Mouse (Mus musculus) brain, embryonic 14.5 days (tissue): Measurements from ENCODE around the gene Nop16. TPM values are rescaled to one million over a fixed set of nuclear protein-coding genes. Genes with fewer than 3 reads are reported as not detected.

ENCODE experiments used
- DNase-seq: peaks from one replicate; pipeline ENCODE4 v3.0.0-alpha.2; 2011; ENCODE audit warnings: low read depth
- CTCF ChIP-seq: fragments of 200-500 bp; IDR thresholded peaks from 2 replicates; pipeline ENCODE4 v1.5.1; 2012; ENCODE audit warnings: inconsistent platforms, mild to moderate bottlenecking, moderate library complexity, borderline replicate concordance; ENCODE audit not compliant: insufficient read depth, insufficient read length; ENCODE audit errors: extremely low read depth
- POLR2A ChIP-seq: fragments of 200-500 bp; IDR thresholded peaks from 2 replicates; pipeline ENCODE4 v1.6.1; 2012; ENCODE audit warnings: mild to moderate bottlenecking, inconsistent platforms, borderline replicate concordance; ENCODE audit not compliant: poor library complexity, insufficient read depth, insufficient read length, severe bottlenecking; ENCODE audit errors: extremely low read depth
- polyA plus RNA-seq: library from polyadenylated mRNA; depleted of rRNA; stranded (reverse); fragments of >200 nt; gene quantifications from 2 replicates; pipeline ENCODE4 v1.2.3, GENCODE M21; 2012

Gene Nop16
- polyA plus RNA-seq, 1 experiment: 30.8 TPM

- DNase-seq: no peak
- no peak for TF ChIP-seq CTCF
- no peak for TF ChIP-seq POLR2A
Observed at GRCm38 (mm10) chr13:54589414-54589995, 385 bp downstream of the Nop16 start.

- TF ChIP-seq POLR2A (no peak), CTCF (no peak)
- DNase-seq: no peak
Observed at GRCm38 (mm10) chr13:54585831-54586230, 4.1 kb downstream of the Nop16 start.

DNA sequence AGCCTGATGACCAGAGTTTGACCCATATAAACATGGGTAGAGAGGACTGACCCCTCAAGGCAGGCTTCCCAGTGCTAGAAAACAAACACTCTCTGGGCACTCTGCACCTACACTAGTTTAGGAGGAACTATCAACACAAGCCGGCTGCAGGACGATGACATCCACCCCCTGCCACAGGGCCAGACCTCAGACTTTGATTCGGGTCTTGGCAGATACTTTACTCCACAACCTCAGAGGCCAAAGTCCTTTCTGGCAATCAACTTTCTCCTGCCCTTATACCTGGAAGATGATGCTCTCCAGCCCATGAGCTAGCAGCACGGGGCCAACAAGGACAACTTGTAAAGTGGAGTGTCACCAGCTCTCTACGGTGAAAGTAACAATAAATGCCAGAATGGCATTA is 7.0 kb downstream of the Nop16 start:
- TF ChIP-seq CTCF: no peak
- no peak for TF ChIP-seq POLR2A
- DNase-seq: no peak

GRCm38 (mm10) chr13:54582126-54582525 is 7.8 kb downstream of the Nop16 start:
- TF ChIP-seq POLR2A: no peak
- no peak for TF ChIP-seq CTCF
- peak; percentile 59 for DNase-seq

DNA sequence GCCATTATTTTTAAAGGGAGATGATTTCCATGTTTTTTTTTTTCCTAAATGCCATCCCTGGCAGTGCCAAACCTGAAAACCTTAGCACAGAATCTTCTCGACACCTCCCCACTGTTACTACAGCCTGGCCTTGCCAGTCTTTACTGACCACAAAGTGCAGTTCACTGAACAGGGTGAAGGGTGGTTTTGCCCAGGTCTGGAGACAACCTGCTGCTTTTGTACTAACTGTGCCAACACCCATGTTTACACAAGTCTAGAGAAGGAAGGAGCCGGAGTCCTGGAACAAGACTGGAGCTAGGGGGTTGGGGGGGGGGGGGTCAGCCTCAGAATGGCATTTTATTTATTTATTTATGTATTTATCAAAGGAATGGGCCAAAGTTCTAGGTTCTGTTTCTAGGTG is 8.5 kb downstream of the Nop16 start:
- no peak for TF ChIP-seq POLR2A
- no peak for TF ChIP-seq CTCF

DNA sequence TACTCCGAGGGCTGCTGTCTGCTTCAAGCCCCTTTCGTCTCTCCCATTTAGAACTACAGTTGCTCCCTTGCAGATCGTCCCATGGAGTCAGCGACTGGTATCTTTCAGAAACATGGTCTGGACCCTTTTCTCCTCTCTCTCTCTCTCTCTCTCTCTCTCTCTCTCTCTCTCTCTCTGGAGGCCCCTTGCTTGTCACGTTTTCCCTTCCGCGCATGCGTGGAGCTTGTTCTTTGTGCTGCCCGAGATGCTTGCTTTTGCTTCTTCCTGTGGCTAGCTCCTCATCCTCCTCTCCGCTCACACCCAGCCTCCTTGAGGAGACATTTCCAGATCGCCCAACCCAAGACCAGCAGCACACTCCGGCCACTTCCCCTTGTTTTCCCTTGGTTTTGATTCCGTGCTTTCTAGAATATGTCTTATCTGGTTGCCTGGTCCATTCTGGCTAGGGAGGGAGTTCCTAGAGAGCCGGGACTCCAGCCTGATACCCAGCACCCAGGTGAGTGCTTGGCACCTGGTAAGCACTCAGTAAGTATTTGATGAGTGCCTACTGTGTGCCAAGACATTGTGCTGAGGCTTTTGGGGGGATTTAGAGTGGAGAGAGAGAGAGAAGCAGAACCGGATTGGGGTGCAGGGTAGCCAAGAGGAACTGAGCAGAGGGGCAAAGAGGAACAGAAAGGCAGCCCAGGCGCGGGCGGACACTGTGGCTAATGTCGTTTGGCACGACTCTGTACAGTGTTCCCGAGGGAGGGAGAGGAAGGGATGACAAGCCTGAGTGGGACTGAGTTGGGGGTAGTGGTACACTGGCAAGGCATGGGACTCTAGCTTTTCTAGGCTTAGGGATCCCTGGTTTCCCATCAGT is 12.0 kb downstream of the Nop16 start:
- TF ChIP-seq CTCF (no peak), POLR2A (no peak)
- peak; percentile 19 for DNase-seq

More for the DNA sequence above, 8.5 kb downstream of the Nop16 start:
- DNase-seq: no peak

- DNase-seq: peak; percentile 22
- TF ChIP-seq CTCF (no peak), POLR2A (no peak)
Observed at GRCm38 (mm10) chr13:54575489-54575888, 14.4 kb downstream of the Nop16 start.

DNA sequence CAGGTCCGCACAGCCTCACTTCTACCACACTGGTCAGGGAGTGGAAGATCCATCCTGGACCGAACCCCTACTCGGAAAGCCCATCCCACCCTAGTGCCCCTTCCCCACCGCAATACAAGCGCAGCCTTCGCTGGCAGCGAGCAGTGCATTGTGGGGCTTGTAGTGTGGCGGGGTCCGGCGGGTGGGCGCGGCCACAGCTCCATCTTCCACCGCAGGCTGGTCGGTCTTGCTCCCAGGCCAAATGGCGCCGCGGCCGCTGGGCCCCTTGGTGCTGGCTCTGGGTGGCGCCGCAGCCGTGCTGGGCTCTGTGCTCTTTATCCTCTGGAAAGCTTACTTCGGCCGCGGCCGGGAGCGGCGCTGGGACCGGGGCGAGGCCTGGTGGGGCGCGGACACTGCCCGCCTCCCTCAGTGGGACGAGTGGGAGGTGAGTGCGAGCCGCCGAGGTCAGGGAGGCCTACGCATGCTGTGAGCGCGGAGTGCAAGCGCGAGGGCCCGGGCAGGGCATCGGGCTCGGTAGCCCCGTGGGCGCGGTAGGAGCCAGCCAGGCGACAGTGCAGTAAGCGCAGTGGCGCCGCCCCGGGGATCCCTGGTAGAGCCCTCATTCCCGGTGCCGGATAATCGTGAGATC is 14.9 kb downstream of the Nop16 start, which contains the start of gene Arl10:
Gene Arl10, plus strand, starts transcription at position 162 of the 628 bp plus-strand sequence.
- TF ChIP-seq CTCF (no peak), POLR2A (peak; percentile 48; the same call in 1 of the 2 replicates)

DNA sequence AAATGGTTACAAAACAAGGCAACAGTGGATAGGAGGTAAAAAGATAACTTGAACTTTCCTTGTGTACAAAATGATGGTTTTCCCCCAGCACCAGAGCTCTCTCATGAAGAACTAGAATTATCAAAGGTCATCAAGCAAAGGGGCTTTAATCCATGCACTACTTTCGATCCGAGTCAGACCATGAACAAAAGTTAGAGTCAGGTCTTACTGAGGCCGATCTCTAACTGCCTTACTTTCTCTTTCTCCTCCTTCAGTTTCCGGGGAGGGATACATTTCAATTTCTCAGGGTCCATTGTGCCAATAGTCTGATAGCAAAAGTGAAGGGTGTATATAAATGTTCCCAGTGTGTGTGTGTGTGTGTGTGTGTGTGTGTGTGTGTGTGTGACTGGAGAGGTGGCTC is 17.3 kb downstream of the Nop16 start:
- no peak for DNase-seq
- TF ChIP-seq POLR2A (no peak), CTCF (no peak)

More for the DNA sequence above, 14.9 kb downstream of the Nop16 start, which contains the start of gene Arl10:
- peak; percentile 90 for DNase-seq

- TF ChIP-seq POLR2A (no peak), CTCF (no peak)
- peak; percentile 72 for DNase-seq
Observed at GRCm38 (mm10) chr13:54571637-54572036, 18.3 kb downstream of the Nop16 start.

GRCm38 (mm10) chr13:54570736-54571135 is 19.2 kb downstream of the Nop16 start:
- no peak for DNase-seq
- TF ChIP-seq CTCF (no peak), POLR2A (no peak)
